Mouse (Mus musculus): ENCODE results near the gene March8. TPM values are rescaled to one million over a fixed set of nuclear protein-coding genes. Genes with fewer than 3 reads are reported as not detected.
"Not testable (repeated sequence)": the region's sequence is repeated elsewhere in the genome, so short reads cannot be mapped to it uniquely, and the experiment has no call there.

Gene March8
- 12.9 and 34.2 TPM in 2 replicates for total RNA-seq (2017)

DNA sequence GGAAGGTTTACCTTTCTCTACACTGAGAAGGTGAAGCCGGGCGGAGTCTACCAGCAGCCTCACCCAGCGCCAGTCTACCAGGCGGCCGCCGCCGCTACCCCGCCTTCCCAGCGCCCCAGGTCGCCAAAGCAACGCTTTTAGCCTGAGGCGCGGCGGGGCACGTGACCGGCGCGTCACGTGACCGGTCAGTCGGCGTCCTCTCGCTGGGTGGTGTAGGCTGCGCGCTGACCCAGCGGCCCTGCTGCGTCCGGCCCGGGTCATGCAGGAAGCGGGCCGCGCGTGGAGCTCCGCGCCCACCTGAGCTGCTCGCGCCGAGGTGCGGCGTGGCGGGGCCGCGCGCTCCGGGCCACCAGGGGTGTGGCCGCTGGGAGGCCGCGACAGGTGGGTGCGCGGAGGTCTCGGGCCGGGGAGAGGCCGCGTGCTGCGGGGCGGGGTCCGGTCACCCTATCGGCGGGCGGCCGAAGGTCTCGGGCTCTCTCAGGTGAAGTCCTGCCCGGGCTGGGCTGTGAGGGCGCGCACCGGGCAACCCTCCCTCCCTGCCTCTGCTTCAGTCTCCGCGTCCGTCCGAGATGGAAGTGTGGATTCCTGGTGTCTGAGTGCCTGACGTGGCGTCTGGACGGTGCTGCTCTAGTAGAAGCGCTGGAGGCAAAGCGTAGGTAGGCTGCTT lies at the start of gene March8:
Gene March8, plus strand, starts transcription at position 190 of the 667 bp plus-strand sequence.
- ATAC-seq (replicated peaks in 1 of 2; ENCODE audit: insufficient read depth in 1 of 2, low FRiP score in 2 of 2, low TSS enrichment in 1 of 2, low read depth in 1 of 2, poor library complexity in 2 of 2, severe bottlenecking in 2 of 2), result peak; percentile 79 to 82

DNA sequence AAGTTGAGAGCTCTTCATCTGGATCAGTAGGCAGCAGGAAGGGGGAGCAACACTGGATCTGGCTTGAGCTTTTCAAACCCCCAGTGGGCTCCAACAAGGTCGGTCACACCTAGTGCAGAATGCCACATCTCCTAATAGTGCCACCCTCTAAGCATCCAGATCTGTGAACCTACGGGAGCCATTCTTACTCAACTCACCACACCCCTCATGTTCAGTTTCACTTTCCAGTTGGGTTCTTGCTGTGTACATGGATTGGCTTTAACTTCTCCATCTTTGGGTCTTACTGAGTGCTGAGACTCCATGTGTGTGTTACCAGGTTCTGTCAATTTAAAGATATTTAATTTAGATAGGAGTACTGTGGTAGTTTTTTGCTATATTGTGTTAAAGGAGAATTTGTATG lies 26.4 kb upstream of the March8 start:
- ATAC-seq (replicated peaks in 1 of 2; ENCODE audit: insufficient read depth in 1 of 2, low FRiP score in 2 of 2, low TSS enrichment in 1 of 2, low read depth in 1 of 2, poor library complexity in 2 of 2, severe bottlenecking in 2 of 2), result no peak

DNA sequence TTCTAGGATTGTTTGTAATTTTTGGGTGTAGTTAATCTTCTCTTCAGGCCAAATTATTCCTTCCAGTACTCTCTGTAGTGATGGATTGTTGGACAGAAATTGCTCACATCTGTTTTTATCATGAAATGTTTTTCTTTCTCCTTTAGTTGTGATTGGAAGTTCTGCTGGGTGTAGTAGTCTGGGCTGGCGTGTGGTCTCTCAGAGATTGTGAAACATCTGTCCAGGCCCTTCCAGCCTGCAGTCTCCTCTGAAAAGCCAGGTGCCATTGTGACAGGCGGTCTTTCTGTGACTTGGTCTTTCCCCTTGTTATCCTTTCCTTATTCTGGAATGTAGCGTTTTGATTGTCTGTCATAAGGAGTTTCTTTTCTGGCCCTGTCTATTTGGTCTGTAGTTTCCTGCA lies 18.6 kb upstream of the March8 start:
- no peak for ATAC-seq (replicated peaks in 1 of 2; ENCODE audit: insufficient read depth in 1 of 2, low FRiP score in 2 of 2, low TSS enrichment in 1 of 2, low read depth in 1 of 2, poor library complexity in 2 of 2, severe bottlenecking in 2 of 2)

DNA sequence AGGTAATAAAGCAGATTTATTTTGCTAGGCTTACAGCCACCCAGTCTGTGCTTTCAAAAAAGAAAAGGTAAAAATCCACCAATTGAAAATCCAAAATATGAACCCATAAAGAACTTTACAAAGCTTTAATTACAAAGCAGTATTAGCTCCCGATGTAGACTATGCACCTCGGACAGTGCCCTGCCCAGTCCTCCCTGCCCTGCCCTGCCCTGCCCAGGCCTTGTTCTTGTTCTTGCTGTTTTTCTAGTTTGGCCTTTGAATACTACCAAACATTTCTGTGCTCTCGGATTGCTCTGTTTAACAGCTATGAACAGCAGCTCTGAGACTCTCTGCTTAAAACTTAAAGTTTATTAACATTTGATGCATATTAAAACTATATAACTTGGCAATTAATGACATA lies 11.2 kb upstream of the March8 start:
- ATAC-seq (replicated peaks in 1 of 2; ENCODE audit: insufficient read depth in 1 of 2, low FRiP score in 2 of 2, low TSS enrichment in 1 of 2, low read depth in 1 of 2, poor library complexity in 2 of 2, severe bottlenecking in 2 of 2), result no peak

DNA sequence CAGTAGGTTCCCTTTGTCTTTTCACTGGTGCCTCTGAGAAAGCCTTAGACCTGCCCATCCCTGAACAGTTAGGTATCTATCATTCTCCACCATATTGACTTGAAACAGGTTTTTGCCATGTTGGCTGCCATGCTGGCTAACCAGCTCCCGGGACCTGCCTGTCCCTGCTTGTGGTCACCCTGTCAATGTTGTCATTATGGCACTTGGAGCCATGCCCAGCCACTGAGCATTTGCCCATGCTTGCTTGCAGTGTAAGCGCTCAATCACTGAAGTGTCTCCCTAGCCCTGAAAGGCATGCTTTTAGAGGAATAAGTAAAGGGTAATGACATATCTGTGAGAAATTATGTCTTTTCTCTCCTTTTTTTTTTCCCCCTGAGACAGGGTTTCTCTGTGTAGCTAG lies 6.4 kb upstream of the March8 start:
- no peak for ATAC-seq (replicated peaks in 1 of 2; ENCODE audit: insufficient read depth in 1 of 2, low FRiP score in 2 of 2, low TSS enrichment in 1 of 2, low read depth in 1 of 2, poor library complexity in 2 of 2, severe bottlenecking in 2 of 2)

DNA sequence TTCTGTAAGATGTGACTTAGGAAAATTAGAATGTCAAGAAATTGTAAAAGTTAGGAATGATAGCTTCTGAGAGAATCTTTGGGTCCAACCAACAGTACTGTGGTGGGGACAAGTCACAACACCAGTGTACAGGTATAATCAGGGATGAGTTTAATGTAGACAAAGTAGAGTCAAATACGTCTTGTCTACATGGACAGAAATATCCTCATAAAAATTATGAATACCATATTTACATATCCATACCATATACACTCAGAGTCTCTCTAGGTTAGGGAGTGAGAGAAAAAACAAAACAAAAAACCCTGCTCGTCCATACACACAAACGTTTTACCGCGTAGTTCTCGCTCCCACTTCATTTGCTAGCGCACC lies 374 bp upstream of the March8 start:
- peak in 1 of 2 experiments; percentile 9; a peak in 1 of 4 replicates for ATAC-seq (replicated peaks in 1 of 2; ENCODE audit: insufficient read depth in 1 of 2, low FRiP score in 2 of 2, low TSS enrichment in 1 of 2, low read depth in 1 of 2, poor library complexity in 2 of 2, severe bottlenecking in 2 of 2)

DNA sequence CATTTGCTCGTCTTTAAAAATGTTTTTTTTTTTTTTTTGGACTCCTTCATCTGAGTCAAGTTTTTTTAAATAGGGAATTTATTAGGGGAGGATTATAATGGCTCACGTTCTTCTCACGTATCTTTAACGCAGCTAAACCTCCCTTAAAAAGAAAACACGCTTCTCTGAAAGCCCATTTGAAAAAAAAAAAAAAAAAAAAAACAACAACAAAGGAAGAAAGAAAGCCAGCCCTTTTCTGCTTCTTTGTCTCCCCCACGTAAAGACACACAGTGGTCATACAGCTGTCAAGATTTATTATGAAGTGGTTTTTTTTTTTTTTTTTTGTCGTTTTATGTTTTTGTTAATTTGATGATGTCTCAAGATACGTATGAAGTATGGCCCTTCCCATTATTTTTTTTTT lies 696 bp downstream of the March8 start:
- no peak for ATAC-seq (replicated peaks in 1 of 2; ENCODE audit: insufficient read depth in 1 of 2, low FRiP score in 2 of 2, low TSS enrichment in 1 of 2, low read depth in 1 of 2, poor library complexity in 2 of 2, severe bottlenecking in 2 of 2)

DNA sequence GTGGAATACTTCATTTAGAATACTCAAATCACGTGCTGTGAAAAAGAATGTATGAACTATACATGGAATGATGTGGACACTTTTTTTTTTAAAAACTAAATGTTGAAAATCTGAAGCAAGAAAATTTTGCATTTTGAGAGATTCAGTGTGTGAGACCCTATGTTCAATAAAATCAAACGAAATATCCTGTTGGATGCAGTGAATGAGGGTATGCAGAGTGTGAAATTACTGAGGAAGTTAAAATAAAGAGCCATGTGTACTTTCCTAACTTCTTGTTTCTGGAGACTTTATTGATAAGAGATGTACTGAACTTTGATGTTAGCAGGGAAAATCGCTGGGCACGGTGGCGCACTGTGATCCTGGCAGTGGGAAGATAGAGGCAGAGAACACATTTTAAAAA lies 1.3 kb downstream of the March8 start:
- no peak for ATAC-seq (replicated peaks in 1 of 2; ENCODE audit: insufficient read depth in 1 of 2, low FRiP score in 2 of 2, low TSS enrichment in 1 of 2, low read depth in 1 of 2, poor library complexity in 2 of 2, severe bottlenecking in 2 of 2)

DNA sequence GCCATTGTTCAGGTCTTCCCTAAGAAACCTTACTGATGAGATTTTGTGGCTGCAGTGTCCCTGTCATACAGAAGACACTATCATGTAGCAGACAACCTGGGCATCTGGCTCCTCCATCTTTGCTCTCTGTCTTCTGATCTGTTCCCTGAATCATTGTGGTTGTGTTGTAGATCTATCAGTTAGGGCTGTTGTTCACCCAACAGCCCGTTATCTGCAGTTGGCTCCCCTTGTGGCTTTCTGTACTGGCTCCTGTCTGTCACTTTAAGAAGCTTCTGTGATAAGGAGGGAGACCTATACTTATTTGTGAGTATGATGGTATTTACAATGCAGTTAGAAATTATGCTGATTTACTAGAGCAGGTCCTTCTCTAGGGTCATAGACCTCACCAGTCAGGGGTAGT lies 2.7 kb downstream of the March8 start:
- no peak for ATAC-seq (replicated peaks in 1 of 2; ENCODE audit: insufficient read depth in 1 of 2, low FRiP score in 2 of 2, low TSS enrichment in 1 of 2, low read depth in 1 of 2, poor library complexity in 2 of 2, severe bottlenecking in 2 of 2)

DNA sequence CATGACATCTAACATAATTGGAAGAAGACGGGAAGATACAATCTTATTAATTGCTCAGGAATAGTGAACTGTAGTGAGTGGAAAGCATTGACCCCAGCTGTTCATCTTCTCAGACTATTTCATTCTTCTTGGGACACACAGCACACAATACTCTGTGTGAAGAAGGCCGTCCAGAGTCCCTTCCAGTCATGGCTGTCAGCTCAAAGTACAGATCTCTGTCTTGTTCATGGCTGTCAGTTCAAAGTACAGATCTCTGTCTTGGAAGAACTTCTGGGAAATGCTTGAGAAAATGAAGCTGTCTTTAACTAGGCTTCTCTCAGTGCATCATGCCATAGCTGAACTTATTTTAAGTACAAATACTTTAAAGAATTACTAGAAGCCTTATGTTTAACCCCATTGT lies 10.1 kb downstream of the March8 start:
- ATAC-seq (replicated peaks in 1 of 2; ENCODE audit: insufficient read depth in 1 of 2, low FRiP score in 2 of 2, low TSS enrichment in 1 of 2, low read depth in 1 of 2, poor library complexity in 2 of 2, severe bottlenecking in 2 of 2), result no peak

DNA sequence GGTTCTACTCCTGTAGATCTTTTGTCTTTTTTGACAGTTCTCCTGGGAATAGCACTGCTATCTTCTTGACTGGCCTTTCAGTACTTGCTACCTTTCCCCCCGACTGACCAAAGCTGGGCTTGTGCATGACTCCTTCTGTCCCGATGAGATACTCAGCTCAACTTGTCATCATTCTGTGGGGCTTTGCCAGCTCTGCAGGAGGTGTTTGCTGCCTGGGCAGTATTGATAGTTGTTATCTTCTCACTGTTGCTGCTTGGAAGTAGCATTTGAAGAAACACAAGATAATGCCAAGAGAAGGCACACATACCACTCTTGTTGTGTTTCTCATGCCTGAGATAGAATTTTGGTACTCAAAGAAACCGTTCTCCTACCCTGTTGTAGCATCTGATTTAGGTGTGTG lies 12.2 kb downstream of the March8 start:
- ATAC-seq (replicated peaks in 1 of 2; ENCODE audit: insufficient read depth in 1 of 2, low FRiP score in 2 of 2, low TSS enrichment in 1 of 2, low read depth in 1 of 2, poor library complexity in 2 of 2, severe bottlenecking in 2 of 2), result peak in 1 of 2 experiments; percentile 58; a peak in 1 of 4 replicates

DNA sequence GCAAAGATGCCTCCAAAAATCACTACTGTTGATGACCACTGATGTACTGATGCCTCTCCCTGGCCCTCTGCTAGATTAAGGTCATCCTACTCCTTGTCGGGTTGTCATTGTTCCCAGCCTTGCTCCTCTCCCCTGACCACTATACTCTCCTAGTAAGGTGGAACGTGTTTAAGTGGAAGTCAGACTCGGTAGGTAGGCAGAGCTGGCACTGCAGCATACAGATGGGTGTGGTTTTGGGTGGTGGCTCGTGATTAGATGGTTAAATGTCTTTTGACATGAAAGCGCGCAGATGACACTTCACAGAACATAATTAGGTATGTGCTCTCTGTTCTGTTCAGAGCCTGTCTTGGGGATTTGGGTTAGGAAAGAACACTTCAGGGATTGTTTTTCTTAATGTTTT lies 12.8 kb downstream of the March8 start:
- no peak for ATAC-seq (replicated peaks in 1 of 2; ENCODE audit: insufficient read depth in 1 of 2, low FRiP score in 2 of 2, low TSS enrichment in 1 of 2, low read depth in 1 of 2, poor library complexity in 2 of 2, severe bottlenecking in 2 of 2)

DNA sequence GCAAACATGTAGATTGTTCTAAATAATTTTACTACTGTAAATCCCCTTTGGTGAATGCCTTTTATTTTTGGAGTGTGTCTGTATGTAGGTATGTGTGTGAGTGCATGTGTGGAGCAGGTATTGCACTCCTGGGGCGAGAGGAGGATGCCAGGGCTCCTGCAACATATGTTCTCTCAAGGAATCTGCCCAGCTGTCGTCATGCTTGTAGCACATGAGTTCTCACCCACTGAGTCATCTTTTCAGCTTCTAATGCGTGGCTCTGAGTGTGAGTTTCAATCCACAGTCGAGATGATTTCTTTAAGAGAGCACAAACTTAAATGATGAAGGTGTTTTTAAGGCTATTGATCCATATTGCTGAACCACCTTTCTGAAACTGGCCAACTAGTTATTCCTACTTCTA lies 13.7 kb downstream of the March8 start:
- no peak for ATAC-seq (replicated peaks in 1 of 2; ENCODE audit: insufficient read depth in 1 of 2, low FRiP score in 2 of 2, low TSS enrichment in 1 of 2, low read depth in 1 of 2, poor library complexity in 2 of 2, severe bottlenecking in 2 of 2)

DNA sequence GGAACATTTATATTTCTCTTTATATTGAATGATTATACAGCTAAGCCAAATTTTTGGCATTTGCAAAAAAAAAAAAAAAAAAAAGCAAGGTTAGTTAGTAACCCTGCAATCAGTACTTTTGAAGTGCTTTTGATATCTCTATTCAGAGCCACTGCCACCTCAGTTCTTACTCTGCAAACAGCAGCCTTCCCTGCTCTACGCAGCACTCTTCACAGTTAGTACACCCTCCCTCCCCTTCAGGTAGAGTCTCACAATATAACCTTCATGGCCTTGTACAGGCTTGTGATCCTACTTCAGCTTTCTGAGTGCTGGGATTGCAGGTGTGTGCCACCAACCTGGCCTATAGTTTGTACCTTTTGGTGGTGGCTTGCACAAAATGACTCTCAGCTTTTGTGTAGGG lies 15.6 kb downstream of the March8 start:
- no peak for ATAC-seq (replicated peaks in 1 of 2; ENCODE audit: insufficient read depth in 1 of 2, low FRiP score in 2 of 2, low TSS enrichment in 1 of 2, low read depth in 1 of 2, poor library complexity in 2 of 2, severe bottlenecking in 2 of 2)

DNA sequence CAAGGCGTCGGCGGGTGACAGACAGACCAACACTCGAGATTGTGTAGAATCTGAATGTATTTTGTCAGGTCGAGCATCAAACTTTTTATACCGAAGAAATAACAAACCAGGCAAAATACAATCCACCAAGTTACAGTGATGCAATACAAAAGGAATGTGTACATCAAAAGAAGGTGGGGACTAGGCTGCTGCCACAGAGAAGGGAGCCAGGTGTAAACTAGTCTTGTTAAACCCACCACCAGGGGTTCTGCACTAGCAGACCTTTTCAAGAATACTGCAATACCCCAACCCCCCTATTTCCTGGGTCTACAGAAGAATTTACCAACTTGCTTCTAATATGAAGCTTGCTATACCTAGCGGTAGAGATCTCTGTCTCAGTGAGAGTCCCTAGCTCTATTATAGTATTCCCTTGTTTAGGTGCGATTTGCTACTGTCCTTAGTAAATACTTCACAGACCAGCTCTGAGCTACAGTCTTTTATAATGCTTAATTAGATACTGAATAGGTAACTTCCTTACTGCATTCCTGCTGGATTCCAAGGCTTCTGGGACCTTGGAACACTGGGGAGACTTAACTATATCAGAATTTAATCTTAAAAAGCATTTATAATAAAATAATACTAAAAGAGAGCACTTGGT lies 18.6 kb downstream of the March8 start:
- ATAC-seq (replicated peaks in 1 of 2; ENCODE audit: insufficient read depth in 1 of 2, low FRiP score in 2 of 2, low TSS enrichment in 1 of 2, low read depth in 1 of 2, poor library complexity in 2 of 2, severe bottlenecking in 2 of 2), result not testable (repeated sequence)

DNA sequence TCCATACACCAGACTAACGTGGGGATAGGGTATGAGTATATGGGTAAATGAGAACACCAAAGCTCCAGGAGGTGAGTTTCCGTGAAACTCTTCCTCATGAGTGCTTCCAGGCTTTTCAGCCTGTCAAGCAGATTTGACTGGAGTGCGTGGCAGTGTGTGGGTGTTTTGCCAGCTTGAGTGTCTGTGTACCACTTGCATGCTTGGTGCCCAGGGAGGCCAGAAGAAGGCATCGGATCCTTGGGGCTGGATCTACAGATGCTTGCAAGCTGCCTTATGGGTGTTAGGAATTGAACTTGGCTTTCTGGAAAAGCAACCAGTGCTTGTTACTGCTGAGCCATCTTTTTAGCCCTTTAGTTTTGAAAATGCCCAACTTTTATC lies 19.1 kb downstream of the March8 start:
- no peak for ATAC-seq (replicated peaks in 1 of 2; ENCODE audit: insufficient read depth in 1 of 2, low FRiP score in 2 of 2, low TSS enrichment in 1 of 2, low read depth in 1 of 2, poor library complexity in 2 of 2, severe bottlenecking in 2 of 2)

DNA sequence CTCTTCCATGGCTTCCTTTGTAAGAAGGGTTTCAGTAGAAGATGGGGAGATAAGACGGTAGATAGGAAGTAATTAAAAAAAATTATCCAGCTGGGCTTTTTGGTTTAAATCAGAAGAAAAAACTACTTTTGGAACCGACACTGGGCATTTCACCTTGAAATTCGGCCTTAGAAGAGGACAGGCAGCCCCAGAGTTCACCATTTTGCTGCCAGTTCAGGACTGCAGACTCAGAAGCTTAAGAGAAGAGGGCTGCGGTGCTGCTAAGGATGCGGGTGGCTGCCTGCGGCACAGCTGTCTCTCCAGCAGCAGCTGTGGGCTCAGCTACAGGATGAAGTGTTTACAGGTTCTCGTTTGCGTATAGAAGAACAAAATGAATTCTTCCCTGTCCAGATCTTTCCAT lies 20.2 kb downstream of the March8 start:
- no peak for ATAC-seq (replicated peaks in 1 of 2; ENCODE audit: insufficient read depth in 1 of 2, low FRiP score in 2 of 2, low TSS enrichment in 1 of 2, low read depth in 1 of 2, poor library complexity in 2 of 2, severe bottlenecking in 2 of 2)

DNA sequence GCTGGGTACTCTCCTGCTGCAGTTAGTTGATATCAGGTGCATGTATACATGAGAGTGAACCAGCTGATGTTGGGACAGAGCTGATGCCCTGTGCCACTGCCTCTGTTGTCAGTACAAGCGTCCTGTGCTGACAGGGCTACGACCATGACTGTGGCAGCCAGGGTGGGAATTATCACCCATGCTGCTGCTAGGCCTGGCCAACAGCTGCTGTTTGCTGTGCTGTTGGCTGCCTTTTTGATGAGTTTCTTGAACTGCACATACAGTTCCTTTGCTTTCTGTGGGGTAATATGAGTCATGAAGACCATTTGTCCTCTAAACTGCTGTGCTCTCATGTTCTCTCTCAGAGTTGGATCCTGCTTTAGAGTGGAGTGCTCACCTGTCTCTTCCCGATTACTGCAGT lies 21.4 kb downstream of the March8 start:
- ATAC-seq (replicated peaks in 1 of 2; ENCODE audit: insufficient read depth in 1 of 2, low FRiP score in 2 of 2, low TSS enrichment in 1 of 2, low read depth in 1 of 2, poor library complexity in 2 of 2, severe bottlenecking in 2 of 2), result no peak

DNA sequence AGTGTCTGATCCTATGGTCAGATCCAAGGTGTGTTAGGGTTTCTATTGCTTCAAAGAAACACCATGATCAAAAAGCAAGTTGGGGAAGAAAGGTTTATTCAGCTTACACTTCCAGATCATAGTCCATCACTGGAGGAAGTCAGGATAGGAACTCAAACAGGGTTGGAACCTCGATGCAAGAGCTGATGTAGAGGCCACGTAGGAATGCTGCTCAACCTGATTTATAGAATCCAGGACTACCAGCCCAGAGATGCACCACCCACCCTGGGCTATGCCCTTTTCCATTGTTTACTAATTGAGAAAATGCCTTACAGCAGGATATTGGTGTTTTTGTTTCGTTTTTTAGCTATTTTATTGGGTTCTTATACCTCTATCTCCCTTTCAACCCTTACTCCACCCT lies 23.6 kb downstream of the March8 start:
- no peak for ATAC-seq (replicated peaks in 1 of 2; ENCODE audit: insufficient read depth in 1 of 2, low FRiP score in 2 of 2, low TSS enrichment in 1 of 2, low read depth in 1 of 2, poor library complexity in 2 of 2, severe bottlenecking in 2 of 2)
